Mouse (Mus musculus): ENCODE measurements at regions not wholly inside any gene's neighbourhood (a gene's known extent, or its start where the extent isn't known, plus 50 kb on each side); places are given as distances from the start of the nearest gene placed in this dataset.

DNA sequence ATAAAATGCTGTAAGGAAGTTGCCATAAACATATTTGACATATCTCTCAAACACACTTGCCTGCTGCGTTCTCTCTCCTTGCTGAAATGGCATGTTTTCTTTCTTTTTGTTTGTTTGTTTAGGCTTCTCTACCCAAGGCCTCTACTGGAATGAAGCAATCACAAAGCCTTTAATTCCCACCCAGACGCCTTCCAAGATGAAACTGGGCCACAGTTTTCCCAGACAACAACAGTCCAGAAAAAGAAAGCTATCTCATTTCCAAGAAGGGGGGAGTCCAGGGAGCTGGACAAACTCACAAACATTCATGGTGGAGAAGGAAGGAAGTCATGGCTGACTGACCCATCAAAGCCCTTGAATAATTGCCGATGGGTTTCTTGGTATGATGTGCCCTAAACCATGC, 234.1 kb downstream of the Gm45692 start:
- peak in 1 of 2 experiments; percentile 36 for DNase-seq (ENCODE audit: inconsistent age in 2 of 2, low spot score in 1 of 2)

DNA sequence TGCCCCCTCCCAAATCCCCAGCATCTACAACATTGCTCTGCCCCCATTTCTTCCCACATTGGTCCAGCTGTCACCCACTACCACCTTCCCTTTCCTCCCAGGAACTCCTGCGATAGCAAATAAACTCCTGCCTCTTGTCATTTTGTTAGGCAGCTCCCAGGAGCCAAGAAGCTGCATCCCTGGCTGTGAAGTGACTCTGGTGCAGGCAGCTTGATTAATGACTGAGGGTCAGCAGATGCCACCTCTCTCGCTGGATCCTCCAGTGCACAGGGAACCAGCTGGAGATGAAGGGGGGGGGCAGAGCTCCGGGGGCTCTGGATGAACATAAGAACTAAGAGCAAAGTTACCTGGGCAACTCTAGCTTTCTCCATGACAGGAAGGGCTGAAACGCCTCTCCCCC, 235.2 kb downstream of the Gm45692 start:
- DNase-seq (ENCODE audit: inconsistent age in 2 of 2, low spot score in 1 of 2) = no peak

DNA sequence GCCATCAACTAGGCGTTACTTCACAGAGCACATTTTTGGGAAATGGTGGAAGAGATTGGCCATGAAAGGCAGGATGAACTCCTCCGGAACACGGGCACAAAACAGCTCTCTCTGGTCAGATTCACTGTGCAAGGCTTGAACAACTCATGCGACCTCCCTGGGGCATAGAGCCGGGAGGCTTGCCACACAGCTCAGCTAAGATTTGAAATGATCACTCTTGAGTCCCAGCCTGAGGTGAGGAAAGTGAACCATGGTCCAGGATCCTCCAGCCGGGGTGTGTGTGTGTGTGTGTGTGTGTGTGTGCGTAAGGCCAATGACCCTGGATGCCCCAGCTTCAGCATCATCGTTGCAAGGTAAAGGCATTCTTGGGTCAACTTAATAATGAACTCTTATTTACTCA, 237.5 kb downstream of the Gm45692 start:
- no peak for DNase-seq (ENCODE audit: inconsistent age in 2 of 2, low spot score in 1 of 2)

DNA sequence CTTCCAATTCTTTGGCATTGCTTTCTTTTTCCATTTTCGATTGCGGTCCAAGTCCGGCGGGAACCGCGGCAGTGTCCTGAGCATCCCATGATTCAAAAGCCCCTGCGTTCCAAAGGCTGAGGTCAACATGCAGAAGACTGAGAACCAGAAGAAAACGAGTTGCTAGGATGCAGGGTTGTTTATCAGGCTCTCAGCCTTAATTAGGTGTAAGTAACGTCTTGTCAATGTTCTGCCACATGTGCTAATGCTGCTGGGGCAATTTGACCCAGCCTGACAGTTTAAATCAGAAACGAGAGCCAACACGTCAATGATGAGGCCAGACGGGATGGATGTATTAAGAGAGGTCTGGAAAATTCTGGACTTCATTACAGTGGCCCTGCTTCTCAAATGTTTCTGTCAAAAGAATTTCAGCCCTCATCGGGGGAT, 239.4 kb downstream of the Gm45692 start:
- no peak for DNase-seq (ENCODE audit: inconsistent age in 2 of 2, low spot score in 1 of 2)

DNA sequence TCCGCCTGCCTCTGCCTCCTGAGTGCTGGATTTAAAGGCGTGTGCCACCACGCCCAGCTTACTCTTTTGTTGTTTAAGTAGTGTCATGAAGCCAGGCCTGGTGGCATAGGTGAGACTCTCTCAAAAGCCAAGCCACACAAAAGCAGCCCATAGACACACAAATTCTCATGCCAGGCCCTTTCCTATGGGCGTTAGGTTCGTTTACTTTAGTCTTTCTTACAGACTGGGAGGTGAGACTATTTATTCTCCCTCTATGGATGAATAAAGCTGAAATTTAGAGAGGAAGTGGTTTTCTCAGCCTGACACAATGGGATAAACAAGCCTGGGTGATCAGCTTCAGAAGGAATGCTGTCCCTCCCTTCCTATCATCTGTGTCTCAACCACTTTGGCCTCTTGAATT, 243.0 kb downstream of the Gm45692 start:
- DNase-seq (ENCODE audit: inconsistent age in 2 of 2, low spot score in 1 of 2) = no peak

DNA sequence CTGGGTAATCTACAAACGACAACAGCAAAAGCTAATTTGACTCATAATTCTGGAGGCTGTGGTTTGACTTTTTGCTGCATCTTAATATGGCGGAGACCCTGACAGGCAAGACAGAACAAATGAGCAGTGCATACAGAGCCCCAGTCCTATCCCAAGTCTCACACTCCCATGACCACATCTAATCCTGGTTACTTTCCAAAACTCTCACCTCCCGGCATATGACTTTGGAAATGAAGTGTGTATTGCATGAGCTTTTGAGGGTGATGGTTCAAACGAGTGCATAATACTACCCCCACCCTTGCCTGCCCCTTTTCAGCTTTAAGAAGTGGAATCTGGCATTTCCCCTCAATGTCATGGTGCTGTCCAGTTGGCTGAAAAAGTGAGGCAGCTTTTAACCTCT, 244.3 kb downstream of the Gm45692 start:
- no peak for DNase-seq (ENCODE audit: inconsistent age in 2 of 2, low spot score in 1 of 2)

DNA sequence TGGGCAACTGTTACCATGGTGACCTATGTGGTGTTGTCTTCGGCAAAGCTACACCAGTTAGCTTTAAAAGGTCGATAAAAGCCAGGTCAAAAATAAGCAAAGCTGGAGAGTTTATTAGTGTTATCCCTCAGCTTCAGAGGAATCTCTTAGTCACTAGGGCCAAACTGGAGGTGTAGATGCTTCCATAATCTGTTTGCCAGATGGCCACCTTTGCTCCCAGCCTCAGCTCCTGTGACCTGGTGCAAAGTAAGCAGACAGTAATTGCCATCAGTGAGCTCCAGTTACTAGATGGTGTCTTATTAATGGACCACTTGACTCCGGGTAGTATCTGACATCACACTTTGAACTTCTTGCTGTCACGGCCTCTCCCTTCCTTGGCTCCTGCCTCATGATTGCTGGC, 245.3 kb downstream of the Gm45692 start:
- DNase-seq (ENCODE audit: inconsistent age in 2 of 2, low spot score in 1 of 2) = no peak

DNA sequence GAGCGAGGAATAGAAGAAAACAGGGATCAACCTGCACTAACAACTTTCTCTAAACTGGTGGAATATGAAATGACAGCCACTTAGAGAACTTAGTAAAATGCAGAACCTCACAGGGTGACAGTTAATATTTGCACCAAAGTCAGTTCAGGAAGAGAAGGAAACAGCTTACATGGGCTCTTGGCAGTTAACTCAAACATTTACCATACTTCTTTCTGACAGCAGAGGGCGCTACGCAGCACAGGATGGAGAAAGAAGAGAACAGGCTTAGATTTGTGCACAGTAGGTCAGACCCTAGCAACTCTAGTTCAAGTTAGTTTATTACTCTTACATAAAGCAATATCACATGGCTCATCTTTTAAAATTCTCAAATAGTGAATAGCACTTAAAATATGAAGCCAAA, 261.3 kb downstream of the Gm45692 start:
- DNase-seq (ENCODE audit: inconsistent age in 2 of 2, low spot score in 1 of 2) = peak; percentile 47 to 90

DNA sequence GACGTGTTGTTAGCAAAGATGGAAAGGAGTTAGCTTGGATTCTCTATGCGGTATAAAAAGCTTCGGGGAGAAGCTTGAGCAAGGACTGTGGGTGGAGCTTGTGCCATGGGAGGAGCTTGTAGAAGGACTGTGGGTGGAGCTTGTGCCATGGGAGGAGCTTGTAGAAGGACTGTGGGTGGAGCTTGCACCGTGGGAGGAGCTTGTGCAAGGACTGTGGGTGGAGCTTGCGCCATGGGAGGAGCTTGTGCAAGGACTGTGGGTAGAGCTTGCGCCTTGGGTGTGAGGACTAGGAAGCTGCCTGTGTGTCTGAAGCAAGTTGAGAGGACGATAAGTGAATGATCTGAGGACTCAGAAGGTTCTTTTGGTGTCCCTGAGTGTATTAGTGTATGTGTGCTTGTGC, 263.1 kb downstream of the Gm45692 start:
- no peak for DNase-seq (ENCODE audit: inconsistent age in 2 of 2, low spot score in 1 of 2)

DNA sequence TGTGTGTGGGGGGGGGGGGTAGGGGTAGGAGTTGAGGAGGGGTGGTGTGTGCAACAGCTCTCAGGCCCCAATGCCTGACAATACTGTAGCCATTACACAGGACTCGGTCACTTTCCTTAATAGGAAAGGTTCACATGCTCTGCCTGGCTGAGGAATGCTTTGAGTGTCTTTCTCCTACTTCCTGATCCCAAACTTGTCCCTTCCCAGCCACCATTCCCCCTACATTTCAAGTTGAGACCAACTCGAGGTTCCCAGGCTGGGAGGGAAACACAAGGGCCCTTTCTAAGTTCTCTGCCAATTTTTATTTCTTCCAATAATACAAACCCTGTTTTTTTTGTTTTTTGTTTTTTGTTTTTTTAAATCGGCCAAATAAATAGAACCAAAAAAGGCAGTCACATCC, 264.6 kb downstream of the Gm45692 start:
- DNase-seq (ENCODE audit: inconsistent age in 2 of 2, low spot score in 1 of 2) = no peak

DNA sequence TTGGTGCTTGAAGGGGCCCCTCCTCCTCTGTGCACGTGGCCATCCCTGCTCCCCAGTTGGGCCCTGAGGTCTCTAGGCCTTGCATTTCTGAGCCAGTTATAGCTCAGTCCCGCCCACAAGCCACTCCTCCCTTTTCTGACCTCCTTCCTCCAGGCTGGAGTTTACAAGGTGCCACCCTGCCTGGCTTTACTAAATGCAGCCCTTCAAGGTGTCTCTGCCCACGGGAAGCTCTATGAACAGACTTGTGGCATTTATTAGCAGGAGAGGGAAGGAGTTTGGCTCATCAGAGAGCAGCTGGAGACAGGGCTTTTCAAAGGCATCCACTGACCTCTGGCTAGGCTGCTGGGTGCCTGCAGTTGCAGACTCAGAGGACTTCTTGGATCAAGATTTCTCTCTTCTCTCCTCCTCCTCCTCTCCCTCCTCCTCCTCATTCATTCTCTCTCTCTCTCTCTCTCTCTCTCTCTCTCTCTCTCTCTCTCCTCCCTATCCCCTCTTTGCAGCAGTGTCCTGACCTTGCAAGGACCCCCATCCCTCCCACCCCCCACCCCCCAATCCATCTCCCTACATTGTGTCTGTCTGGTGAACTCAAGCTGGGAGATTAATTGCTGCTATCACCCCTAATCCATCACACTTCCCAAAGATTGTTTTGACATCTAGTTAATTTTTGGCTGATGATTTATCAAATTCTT, 265.1 kb downstream of the Gm45692 start:
- peak; percentile 46 to 80 for DNase-seq (ENCODE audit: inconsistent age in 2 of 2, low spot score in 1 of 2)

DNA sequence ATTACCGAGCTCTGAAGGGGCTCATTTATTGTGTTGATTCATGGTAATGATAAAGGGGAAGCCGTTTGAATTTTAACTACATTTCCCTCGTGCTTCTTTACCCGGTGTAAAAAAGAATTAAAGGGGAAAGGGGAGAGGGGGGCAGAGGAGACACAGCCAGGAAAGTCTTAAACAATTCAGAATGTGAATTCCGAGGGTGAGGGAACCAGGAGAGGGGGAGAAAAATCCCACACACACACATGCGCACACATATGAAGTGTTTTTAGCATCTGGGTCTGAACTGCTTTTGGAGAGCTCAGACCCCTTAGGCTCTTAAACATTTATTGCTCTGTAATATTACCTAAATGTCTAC, 265.6 kb downstream of the Gm45692 start:
- DNase-seq (ENCODE audit: inconsistent age in 2 of 2, low spot score in 1 of 2) = no peak

DNA sequence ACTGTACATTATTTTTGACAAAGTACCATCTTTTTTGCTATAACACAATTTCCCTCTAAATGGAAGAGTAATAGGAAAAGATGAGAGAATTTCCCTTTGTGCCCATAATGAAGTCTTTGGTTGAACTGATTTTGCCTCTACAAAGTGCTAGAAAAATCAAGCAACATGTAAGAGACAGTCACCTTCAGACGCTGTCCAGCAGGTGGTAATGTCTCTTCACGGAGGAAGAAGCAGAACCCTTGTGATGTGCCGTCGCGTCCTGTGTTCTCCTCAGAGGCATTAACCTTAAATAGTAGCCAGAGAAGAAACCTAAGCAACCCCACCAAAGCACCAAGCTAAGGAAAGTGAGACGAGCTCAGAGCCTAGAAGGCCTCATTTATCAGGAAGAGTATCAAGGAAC, 275.7 kb downstream of the Gm45692 start:
- peak; percentile 9 to 45 for DNase-seq (ENCODE audit: inconsistent age in 2 of 2, low spot score in 1 of 2)

DNA sequence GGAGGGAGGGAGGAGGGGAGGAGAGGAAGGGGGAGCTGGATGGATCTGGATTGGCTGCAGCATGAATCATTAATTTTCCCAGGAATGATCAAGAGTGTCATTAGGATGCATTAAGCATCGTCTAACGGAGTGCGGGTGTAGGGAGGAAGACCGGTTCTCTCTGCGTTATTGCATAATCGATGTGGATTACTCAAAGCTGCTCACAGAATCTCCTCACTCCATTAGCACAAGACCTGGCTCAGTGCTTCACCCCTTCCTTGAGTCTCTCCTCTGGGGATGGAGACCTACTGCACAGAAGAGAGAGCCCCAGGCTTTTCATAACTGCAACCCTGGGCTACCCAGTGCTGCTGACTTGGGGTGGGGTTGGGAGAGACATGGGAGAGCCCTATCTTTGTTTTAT, 300.7 kb downstream of the Gm45692 start:
- DNase-seq (ENCODE audit: inconsistent age in 2 of 2, low spot score in 1 of 2) = no peak

DNA sequence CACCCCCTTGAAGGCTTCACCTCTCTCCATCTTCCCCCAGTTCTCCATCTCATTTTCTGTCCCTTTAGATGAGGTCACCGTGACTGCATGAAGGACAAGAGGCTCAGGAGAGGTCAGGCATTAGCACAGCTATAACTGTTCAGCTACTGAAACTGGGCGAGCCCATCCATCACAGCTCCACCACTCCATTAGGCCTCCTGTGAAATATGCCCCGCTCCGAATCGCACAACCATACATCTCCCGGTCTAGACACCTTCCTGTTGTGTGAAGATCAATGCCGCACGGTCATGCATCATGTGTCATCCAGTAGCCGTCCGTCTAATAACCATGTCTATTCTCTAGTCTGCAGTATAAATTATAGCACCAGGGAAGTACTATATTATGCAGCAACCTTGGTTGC, 301.2 kb downstream of the Gm45692 start:
- DNase-seq (ENCODE audit: inconsistent age in 2 of 2, low spot score in 1 of 2) = no peak

DNA sequence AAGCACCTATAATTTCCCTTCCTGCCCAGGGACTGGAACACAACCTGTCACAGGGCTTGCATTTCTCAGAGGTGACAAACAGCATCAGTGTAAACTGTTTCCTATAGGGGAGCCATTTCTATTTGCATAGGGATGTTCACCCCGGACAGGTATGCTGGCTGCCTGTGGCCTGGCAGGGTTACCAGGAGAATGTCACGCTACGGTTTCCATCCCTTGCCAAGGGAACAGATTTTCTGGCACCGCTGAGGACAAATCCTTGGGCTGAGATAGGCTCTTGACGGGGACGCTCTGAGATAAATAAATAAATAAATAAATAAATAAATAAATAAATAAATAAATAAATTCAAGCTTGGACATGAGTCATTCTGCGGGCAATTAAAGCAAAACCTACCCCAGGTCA, 308.0 kb downstream of the Gm45692 start:
- no peak for DNase-seq (ENCODE audit: inconsistent age in 2 of 2, low spot score in 1 of 2)

DNA sequence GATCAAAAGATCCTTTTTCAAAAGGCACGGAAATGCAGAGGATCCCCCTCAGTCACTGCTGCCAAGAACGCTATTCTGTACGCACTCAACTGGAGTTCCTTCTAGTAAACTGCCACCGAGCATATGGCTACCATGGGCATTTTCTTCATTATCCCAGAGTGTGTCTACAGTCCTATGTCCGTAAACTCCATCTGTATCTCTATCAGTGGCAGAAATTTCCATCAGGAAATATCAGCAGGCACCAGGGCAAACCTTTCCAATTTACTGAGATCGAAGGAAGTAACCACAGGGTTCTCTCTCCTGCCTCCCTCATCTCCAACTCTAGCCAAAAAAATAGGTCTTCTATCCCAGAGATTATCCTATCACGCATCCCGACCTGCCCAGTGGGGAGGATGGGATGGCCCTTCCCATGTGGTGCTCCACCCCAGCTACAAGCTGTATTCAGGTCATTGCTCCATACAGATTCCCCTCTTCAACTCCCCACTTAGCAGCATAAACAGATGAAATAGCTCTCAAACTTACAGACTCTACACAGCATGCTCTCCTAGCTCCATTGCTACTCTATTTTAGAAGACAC, 310.5 kb downstream of the Gm45692 start:
- DNase-seq (ENCODE audit: inconsistent age in 2 of 2, low spot score in 1 of 2) = peak in 1 of 2 experiments; percentile 38

DNA sequence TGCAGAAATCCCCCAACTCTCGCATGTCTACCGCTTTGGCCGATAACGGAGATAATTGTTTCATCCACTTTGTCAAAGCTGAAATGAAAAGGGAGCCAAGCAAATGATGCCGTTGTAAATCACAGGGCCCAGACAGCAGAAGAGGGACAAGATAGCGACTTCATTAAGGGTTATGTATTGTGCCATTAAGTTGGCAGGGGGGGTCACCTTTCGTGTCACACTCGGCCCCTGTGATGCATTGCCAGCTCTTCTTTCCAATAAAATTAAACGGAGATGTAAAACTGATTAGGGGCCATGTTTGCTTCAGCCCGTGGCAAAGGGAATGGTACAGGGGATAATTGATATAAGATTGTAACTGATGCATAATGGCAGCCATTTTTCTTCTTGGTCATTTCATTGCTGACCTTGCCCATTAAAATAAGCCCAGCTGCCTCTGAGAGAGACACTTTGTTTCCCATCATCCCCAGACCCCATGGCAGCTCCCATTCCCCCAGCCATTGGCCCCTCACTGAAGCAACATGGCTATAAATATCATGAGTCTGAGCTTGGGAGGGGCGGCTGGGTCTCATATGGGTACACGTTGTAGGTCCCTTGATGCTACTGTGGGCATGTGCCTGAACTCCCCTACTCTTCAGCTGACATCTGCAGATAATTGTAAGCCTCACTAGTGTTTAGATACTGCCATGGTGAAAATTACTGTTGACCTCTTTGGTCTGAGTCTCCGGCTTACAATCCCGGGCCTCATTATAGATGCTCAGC, 313.0 kb downstream of the Gm45692 start:
- no peak for DNase-seq (ENCODE audit: inconsistent age in 2 of 2, low spot score in 1 of 2)

DNA sequence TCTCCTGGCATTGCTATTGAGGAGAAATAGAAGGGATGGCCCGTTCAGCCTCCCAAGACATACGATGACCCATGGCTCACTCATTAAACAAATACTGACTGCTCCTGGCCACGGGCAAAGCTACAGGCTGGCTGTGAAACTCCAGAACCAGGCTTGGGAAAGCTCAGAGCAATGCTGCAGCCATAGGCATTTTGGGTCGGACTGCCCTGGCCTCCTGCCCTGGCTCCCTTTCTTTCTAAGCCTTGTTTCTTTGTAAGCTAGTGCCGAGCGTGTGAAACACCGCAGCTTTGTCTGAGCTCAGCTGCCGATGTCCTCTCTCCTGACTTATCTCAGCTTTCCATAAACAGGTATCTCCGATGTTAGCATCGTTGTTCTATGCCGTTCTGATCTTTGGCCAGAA, 316.9 kb downstream of the Gm45692 start:
- no peak for DNase-seq (ENCODE audit: inconsistent age in 2 of 2, low spot score in 1 of 2)

DNA sequence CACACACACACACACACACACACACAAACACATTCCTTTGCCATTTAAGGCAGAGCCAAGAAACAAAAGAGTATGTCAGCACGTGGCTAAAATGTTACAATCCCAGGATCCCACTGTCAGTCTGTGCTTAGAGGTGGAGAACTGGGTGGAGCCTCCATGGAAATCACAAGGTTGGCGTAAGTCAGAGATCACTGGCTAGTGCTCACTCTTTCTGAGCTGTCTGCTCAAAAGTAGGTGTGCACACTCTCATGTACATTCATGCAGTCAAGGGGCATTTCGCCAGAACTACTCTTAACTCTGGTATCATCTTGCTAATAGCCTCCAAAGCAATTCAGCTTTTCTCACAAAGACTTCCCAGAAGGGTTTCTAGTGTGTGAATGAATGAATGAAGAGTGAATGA, 318.2 kb downstream of the Gm45692 start:
- peak; percentile 30 to 67 for DNase-seq (ENCODE audit: inconsistent age in 2 of 2, low spot score in 1 of 2)

DNA sequence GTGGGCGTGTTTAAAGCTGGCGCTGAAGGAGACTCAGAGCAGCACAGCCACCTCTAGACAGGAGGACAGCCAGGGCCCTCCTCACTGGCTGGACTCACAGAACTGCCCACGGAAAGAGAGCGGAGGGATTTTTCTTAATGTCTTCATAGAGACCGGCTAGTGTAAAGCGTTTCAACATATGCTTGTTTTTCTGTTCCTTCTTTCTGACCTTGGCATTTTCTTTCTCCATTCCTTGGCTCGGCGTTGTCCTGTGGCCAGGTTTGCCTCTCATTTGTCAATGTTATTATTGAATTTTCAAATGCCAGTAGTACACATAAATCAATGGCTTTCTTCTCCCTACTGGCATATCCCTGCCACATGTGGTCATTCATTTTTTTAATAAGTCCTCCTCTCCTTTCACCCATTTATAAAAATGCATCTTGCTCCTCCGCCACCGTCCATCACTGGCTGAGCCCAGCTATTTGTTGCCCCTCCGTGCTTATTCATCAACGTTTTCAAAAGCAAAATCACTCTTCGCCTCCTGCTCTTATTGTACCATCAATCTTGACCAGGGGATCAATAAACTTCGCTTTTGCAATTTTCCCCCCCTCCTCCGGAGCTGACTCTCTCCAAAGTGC, 319.0 kb downstream of the Gm45692 start:
- peak; percentile 67 to 80 for DNase-seq (ENCODE audit: inconsistent age in 2 of 2, low spot score in 1 of 2)

DNA sequence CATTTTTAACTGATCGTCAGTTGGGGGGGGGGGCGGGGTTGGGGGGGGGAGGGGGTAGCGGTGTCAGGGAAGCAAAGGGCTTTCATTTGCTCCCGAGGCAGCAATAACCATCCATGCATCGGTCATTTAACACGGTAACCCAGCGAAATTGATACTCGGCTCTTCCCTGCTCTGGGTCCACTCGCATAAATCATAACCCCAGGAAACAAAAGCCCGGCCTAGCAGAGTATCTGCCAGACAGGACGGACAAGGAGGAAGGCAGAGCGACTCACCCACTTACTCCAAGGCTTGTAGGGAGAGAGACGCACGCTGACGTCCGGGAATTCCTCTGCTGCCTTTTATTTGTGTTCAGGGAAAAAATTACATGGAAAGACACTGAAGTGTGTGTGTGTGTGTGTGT, 319.5 kb downstream of the Gm45692 start:
- peak; percentile 56 to 78 for DNase-seq (ENCODE audit: inconsistent age in 2 of 2, low spot score in 1 of 2)
